Mouse (Mus musculus) cortical plate, adult 2 months (tissue): ENCODE measurements around the gene Tax1bp1. TPM values are rescaled to one million over a fixed set of nuclear protein-coding genes. Genes with fewer than 3 reads are reported as not detected.

Experiments
- H3K27ac ChIP-seq: fragments of 200-500 bp; 2 replicates; pipeline ENCODE4 v1.5.1; 2012; ENCODE audit warnings: low read length, control low read depth, inconsistent platforms; ENCODE audit not compliant: insufficient read depth
- H3K4me1 ChIP-seq: fragments of 200-500 bp; 2 replicates; pipeline ENCODE4 v1.6.1; 2011; ENCODE audit warnings: low read length; ENCODE audit not compliant: control insufficient read depth, insufficient read depth
- H3K4me3 ChIP-seq: fragments of 200-500 bp; 2 replicates; pipeline ENCODE4 v1.5.1; 2011; ENCODE audit warnings: mild to moderate bottlenecking, low read length, control low read depth; ENCODE audit not compliant: insufficient read depth
- CTCF ChIP-seq: fragments of 200-500 bp; IDR thresholded peaks from 2 replicates; pipeline ENCODE4 v1.5.1; 2011; ENCODE audit warnings: mild to moderate bottlenecking, control low read depth, low read length; ENCODE audit not compliant: insufficient read depth; ENCODE audit errors: extremely low read depth
- POLR2A ChIP-seq: fragments of 200-500 bp; IDR thresholded peaks from 2 replicates; pipeline ENCODE4 v1.6.1; 2011; ENCODE audit warnings: mild to moderate bottlenecking, low read length, control low read depth; ENCODE audit not compliant: insufficient read depth; ENCODE audit errors: extremely low read depth
- polyA plus RNA-seq: library from polyadenylated mRNA; depleted of rRNA; stranded (reverse); fragments of >200 nt; gene quantifications from 2 replicates; pipeline ENCODE4 v1.2.3, GENCODE M21; 2012; rRNA removed

Gene Tax1bp1
- polyA plus RNA-seq, 1 experiment: 80.3 TPM

DNA sequence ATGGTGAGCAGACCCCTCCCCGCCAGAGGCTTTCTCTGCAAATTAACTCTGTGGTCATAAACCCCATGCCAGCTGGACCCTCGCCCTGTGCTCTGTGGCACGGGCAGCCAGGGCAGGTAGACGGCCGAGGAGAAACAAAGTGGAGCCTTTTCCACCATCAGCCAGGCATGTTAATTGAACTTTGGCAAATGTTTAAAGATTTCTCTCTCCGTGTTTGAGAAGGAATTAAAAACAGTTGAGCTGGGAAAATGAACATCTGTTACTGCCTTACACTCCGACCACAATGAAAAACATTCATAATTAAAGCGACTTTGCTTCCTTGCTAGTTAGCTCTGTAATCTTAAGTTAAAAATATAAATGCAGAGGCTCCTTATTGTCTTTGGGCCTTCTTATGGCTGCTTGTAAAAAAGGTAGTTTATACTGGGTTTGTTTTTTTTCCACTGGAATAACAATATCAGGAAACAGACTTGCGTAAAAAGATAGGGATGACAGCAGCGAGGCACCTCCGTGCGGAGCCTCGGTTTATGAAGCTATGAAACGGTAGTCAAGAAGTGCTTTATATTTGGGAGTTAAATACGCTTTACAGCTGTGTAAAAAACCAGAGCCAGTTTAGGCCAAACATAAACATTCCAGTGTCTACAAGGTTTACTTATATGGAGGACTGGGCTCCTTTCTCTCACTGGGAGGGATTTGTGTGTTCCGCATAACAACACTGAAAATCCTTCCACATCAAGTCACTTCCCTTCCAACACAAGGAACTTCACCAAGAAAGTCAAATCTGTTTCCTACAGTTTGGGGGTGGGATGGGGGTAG, 81.7 kb downstream of the Tax1bp1 start:
- no peak overlapping the region for H3K27ac ChIP-seq
- H3K4me3 ChIP-seq: no peak overlapping the region
- TF ChIP-seq CTCF (no peak), POLR2A (no peak)
- H3K4me1 ChIP-seq: peaks cover 5% of the 10 kb centered on the region

DNA sequence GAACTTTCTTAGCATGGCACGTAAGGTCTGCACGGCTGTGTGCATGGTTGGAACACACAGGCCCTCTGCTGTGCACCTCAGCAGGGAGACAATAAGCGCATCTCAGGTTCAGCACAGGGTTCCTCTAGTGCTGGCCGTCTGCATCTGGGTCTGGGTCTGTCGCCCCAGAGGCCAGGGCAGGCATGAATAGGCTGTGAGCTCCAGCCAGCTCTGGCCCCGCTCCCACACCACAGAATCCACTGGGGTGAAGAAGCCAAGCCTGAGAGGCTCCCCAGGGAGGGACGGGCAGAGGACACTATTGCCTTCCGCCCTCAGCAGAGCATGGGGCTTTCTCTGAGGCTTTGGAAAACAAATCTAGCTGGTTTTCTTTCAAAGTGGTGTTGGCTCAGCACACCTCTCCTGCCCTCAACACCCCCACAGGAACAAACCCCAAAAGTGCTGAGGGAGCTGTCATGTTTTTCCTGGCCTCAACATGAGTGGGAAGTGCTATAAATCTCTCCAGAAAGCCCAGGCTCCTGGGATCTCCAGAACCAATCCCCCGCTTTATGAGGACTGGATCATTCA, 82.6 kb downstream of the Tax1bp1 start:
- no peak overlapping the region for H3K4me3 ChIP-seq
- TF ChIP-seq CTCF (no peak), POLR2A (no peak)
- H3K27ac ChIP-seq: no peak overlapping the region
- peaks cover 5% of the 10 kb centered on the region for H3K4me1 ChIP-seq

DNA sequence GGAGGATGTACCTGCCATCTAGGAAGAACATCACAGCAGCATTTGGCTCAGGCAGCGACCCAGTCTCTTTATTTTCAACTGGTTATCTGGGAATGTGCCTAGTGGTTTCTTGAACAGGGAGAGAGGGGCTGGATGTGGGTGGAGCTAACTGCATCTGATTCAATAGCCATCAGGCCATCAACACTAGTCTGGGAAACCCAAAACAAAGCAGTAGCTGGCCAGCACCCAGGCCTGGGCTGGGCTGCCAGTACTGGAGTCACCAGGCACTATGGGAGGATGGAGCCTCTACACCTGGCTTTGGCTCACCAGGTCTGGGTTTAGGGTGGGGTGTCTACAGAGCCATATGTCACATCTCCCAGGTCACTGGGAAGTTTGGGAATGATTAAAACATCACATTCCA, 83.2 kb downstream of the Tax1bp1 start:
- no peak overlapping the region for H3K4me3 ChIP-seq
- TF ChIP-seq POLR2A (no peak), CTCF (no peak)
- H3K27ac ChIP-seq: no peak overlapping the region
- H3K4me1 ChIP-seq: peaks cover 5% of the 10 kb centered on the region

DNA sequence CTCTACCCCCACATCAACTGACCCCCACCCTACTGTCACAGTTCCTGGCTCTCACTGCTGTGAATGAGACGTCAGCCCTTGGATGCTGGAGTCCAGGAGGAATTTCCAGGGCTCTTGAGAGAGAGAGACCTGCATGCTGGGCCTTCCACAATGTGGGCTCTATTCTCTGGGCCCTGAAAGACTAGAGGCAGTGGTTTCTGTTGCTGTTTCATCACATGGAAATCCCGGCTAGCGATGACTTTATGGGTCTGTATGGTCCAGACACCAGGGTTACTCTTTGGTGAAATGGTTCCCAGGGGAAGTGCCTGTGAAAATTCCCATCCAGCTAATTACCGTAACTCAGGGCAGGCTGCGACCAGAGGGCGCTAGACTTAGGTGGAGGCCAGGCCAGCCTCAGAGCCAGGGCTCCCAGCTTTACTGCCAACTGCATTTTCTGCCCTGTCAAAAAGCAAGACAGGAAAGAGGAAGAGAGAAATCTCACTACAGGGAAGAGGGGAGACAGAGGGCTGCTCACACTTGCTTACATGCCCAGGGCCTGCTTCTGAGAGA, 83.8 kb downstream of the Tax1bp1 start:
- H3K4me3 ChIP-seq: no peak overlapping the region
- TF ChIP-seq POLR2A: no peak
- TF ChIP-seq CTCF: 0 out of 2 replicates have a peak, but pooled peaks have one; percentile 8
- no peak overlapping the region for H3K27ac ChIP-seq

DNA sequence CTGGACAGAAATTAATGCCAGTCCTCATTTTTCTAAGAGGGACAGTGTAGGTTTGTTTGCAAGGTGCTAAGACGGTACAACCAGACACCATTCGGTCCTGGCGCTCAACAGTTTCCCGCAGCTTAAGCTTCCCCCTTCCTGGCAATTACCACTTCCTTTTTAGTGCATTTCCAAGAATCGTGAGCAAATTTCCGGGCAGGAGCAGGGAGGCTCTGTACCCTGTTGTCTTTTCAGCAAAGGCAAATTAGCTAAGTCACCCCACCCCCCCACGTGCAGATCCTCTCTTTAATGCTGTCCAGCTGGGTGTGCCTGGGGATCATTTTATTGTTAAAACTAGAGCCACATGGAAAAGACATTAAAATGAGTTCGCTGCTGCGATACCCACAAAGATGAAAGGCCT, 88.7 kb downstream of the Tax1bp1 start:
- TF ChIP-seq CTCF (no peak), POLR2A (no peak)
- Histone ChIP-seq H3K27ac (no peak overlapping the region), H3K4me1 (no peaks in the 10 kb centered on the region; the same call in 1 of the 2 replicates), H3K4me3 (no peak overlapping the region)

More for the DNA sequence above, 83.8 kb downstream of the Tax1bp1 start:
- peaks cover 5% of the 10 kb centered on the region for H3K4me1 ChIP-seq

DNA sequence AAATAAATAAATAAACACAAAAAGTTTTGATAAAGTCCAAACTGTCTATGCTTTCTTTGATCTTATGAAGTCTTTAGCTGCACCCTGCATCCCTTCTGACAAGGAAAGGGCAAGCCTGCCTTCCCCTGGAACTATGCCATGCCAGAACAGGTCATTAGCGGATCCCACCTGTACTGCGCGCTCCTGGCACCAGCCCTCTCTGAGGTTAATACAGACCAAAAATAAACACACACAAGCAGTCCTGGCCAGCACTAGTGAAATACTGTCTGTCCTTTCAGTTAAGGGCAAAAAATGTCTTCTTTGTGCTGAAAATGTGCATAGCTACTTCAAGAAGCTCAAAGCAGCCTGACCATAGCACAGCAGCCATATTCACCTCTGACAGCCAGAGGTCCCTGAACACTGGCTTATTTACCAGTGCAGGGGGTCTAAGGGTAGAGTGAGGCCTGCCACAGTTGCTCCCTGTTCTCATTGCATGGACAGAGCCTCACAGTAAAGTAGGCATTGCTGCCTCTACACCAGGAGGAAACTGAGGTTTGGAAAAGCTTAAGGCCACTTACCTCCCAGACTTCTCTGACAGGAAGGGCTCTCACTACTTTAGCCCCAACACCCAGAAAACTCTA, 91.8 kb downstream of the Tax1bp1 start:
- no peak for TF ChIP-seq POLR2A
- TF ChIP-seq CTCF: no peak
- Histone ChIP-seq H3K4me3 (no peak overlapping the region), H3K27ac (no peak overlapping the region), H3K4me1 (no peaks in the 10 kb centered on the region; the same call in 1 of the 2 replicates)

Other genes with a start within 250 kb of the Tax1bp1 start
- 55.8 and 56.0 TPM in 2 replicates for gene Hibadh, start 73.3 kb upstream of the Tax1bp1 start, polyA plus RNA-seq